Mouse (Mus musculus): ENCODE results near the gene Cpeb3. TPM values are rescaled to one million over a fixed set of nuclear protein-coding genes. Genes with fewer than 3 reads are reported as not detected.
A peak's percentile ranks its signal among the peaks of the same experiment; 100 is the strongest.

Cpeb3 gene
- polyA plus RNA-seq, 1 experiment from 2014 or later = 1.2 TPM

- peaks cover 3% of the 10 kb centered on the region for H3K4me1 ChIP-seq (replicated peaks; ENCODE audit: control insufficient read depth, insufficient read depth)
- no peaks in the 10 kb centered on the region for H3K9me3 ChIP-seq (ENCODE audit: control insufficient read depth, low read length)
- peak overlapping the region; percentile 19 for H3K4me3 ChIP-seq (ENCODE audit: low read depth, low read length)
- H3K36me3 ChIP-seq (ENCODE audit: control insufficient read depth, insufficient read depth, low read length) = no peaks in the 10 kb centered on the region
- TF ChIP-seq CTCF (IDR thresholded peaks at IDR 0.05; ENCODE audit: low read depth) (no peak), EP300 (optimal IDR thresholded peaks at IDR 0.05) (no peak)
- no peak overlapping the region for H3K27ac ChIP-seq (replicated peaks)
- no peak overlapping the region for H3K9ac ChIP-seq (ENCODE audit: low read length)
- 18% methylated on average over 17 of the region's 17 CpGs for WGBS
- H3K27me3 ChIP-seq (ENCODE audit: control insufficient read depth, insufficient read depth, low read length) = no peaks in the 10 kb centered on the region
- peak; percentile 53 for DNase-seq (ENCODE audit: low spot score)
- ATAC-seq (ENCODE audit: low FRiP score, low TSS enrichment) = peak; percentile 71; the same call in 1 of the 2 replicates
- peak overlapping the region; percentile 30 for H3K4me2 ChIP-seq (replicated peaks; ENCODE audit: low read depth)
Measured at GRCm38 (mm10) chr19:37177819-37178708, 30.3 kb downstream of the Cpeb3 start.

DNA sequence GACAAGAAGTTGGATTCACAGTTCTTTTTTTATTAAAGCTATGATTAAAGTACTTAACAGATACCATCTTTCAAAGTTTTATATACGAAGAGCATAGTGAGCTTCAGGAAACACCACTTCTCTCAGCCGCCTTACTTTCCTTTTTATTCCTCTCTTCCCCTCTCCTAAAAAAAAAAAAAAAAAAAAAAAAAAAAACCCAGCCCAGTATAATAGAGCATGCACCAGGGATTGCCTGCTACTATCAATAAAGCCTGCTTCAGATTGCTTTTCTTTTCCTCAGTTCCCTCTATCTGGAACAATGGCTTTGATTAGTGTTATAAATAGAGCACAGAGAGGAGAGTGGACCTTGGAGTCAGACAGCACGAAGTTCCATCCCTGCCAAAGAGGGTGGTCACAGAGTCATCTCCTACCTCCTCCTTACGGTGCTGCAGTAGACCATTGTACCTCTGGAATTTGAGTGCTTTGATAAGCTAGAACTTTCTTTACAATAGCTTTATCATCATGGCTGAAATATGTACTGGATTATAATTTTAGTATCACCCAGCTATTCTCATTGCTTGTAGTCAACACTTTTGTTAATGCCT is 31.4 kb downstream of the Cpeb3 start:
- H3K4me2 ChIP-seq (replicated peaks; ENCODE audit: low read depth) = no peak overlapping the region
- no peak for ATAC-seq (ENCODE audit: low FRiP score, low TSS enrichment)

DNA sequence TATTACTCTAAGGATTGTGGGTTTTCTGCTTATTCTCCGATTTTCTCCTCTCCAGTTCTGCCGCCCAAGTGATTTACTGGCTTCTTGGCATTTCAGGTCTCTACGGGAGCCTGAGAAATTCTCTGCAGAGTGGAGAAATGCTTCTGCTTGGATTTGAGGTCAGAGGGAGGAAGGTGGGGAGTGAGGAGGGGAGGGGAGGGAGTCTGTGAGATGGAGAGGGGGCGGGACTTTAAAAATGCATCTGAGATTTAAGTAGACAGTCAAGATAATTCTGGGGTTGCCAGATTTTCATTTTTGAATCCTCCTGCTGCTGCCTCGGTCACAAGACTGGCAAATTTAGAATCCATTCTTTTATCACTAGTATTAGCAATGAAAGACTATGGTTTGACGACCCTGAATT is 32.5 kb downstream of the Cpeb3 start:
- DNase-seq (ENCODE audit: low spot score) = peak; percentile 18
- ATAC-seq (ENCODE audit: low FRiP score, low TSS enrichment) = no peak
- Histone ChIP-seq H3K36me3 (ENCODE audit: control insufficient read depth, insufficient read depth, low read length) (no peaks in the 10 kb centered on the region), H3K9me3 (ENCODE audit: control insufficient read depth, low read length) (no peaks in the 10 kb centered on the region), H3K4me2 (replicated peaks; ENCODE audit: low read depth) (peak overlapping the region; percentile 99), H3K9ac (ENCODE audit: low read length) (no peak overlapping the region; the same call in 1 of the 2 replicates), H3K27me3 (ENCODE audit: control insufficient read depth, insufficient read depth, low read length) (no peaks in the 10 kb centered on the region), H3K4me1 (replicated peaks; ENCODE audit: control insufficient read depth, insufficient read depth) (peaks cover 3% of the 10 kb centered on the region), H3K4me3 (ENCODE audit: low read depth, low read length) (peak overlapping the region; percentile 69), H3K27ac (replicated peaks) (no peak overlapping the region; the same call in 1 of the 2 replicates)
- TF ChIP-seq CTCF (IDR thresholded peaks at IDR 0.05; ENCODE audit: low read depth) = no peak
- TF ChIP-seq EP300 (optimal IDR thresholded peaks at IDR 0.05) = no peak
- 15% methylated on average over 6 of the region's 6 CpGs for WGBS

More for the DNA sequence above, 31.4 kb downstream of the Cpeb3 start:
- TF ChIP-seq CTCF (IDR thresholded peaks at IDR 0.05; ENCODE audit: low read depth) = no peak
- no peak for TF ChIP-seq EP300 (optimal IDR thresholded peaks at IDR 0.05)
- no peak overlapping the region for H3K4me3 ChIP-seq (ENCODE audit: low read depth, low read length)
- no peaks in the 10 kb centered on the region for H3K36me3 ChIP-seq (ENCODE audit: control insufficient read depth, insufficient read depth, low read length)
- H3K27ac ChIP-seq (replicated peaks) = no peak overlapping the region
- WGBS = 58% methylated on average over 4 of the region's 4 CpGs
- H3K27me3 ChIP-seq (ENCODE audit: control insufficient read depth, insufficient read depth, low read length) = no peaks in the 10 kb centered on the region
- H3K9ac ChIP-seq (ENCODE audit: low read length) = no peak overlapping the region
- DNase-seq (ENCODE audit: low spot score) = no peak
- H3K9me3 ChIP-seq (ENCODE audit: control insufficient read depth, low read length) = no peaks in the 10 kb centered on the region
- peaks cover 3% of the 10 kb centered on the region for H3K4me1 ChIP-seq (replicated peaks; ENCODE audit: control insufficient read depth, insufficient read depth)

- TF ChIP-seq CTCF (IDR thresholded peaks at IDR 0.05; ENCODE audit: low read depth) = no peak
- TF ChIP-seq EP300 (optimal IDR thresholded peaks at IDR 0.05) = no peak
- no peaks in the 10 kb centered on the region for H3K27me3 ChIP-seq (ENCODE audit: control insufficient read depth, insufficient read depth, low read length)
- H3K4me2 ChIP-seq (replicated peaks; ENCODE audit: low read depth) = peak overlapping the region; percentile 99
- DNase-seq (ENCODE audit: low spot score) (no peak), ATAC-seq (ENCODE audit: low FRiP score, low TSS enrichment) (no peak)
- no peaks in the 10 kb centered on the region for H3K9me3 ChIP-seq (ENCODE audit: control insufficient read depth, low read length)
- 2% methylated on average over 12 of the region's 12 CpGs for WGBS
- peak overlapping the region; percentile 74 for H3K27ac ChIP-seq (replicated peaks)
- H3K4me3 ChIP-seq (ENCODE audit: low read depth, low read length) = peak overlapping the region; percentile 69
- peaks cover 3% of the 10 kb centered on the region for H3K4me1 ChIP-seq (replicated peaks; ENCODE audit: control insufficient read depth, insufficient read depth)
- H3K36me3 ChIP-seq (ENCODE audit: control insufficient read depth, insufficient read depth, low read length) = no peaks in the 10 kb centered on the region
- peak overlapping the region; percentile 69 for H3K9ac ChIP-seq (ENCODE audit: low read length)
Measured at GRCm38 (mm10) chr19:37175436-37175805, 33.0 kb downstream of the Cpeb3 start.

- WGBS = under 1% methylated on average over 32 of the region's 36 CpGs
- peak overlapping the region; percentile 74 for H3K27ac ChIP-seq (replicated peaks)
- no peaks in the 10 kb centered on the region for H3K9me3 ChIP-seq (ENCODE audit: control insufficient read depth, low read length)
- H3K4me1 ChIP-seq (replicated peaks; ENCODE audit: control insufficient read depth, insufficient read depth) = peaks cover 3% of the 10 kb centered on the region
- TF ChIP-seq EP300 (optimal IDR thresholded peaks at IDR 0.05) = no peak
- TF ChIP-seq CTCF (IDR thresholded peaks at IDR 0.05; ENCODE audit: low read depth) = no peak
- DNase-seq (ENCODE audit: low spot score) (peak; percentile 58), ATAC-seq (ENCODE audit: low FRiP score, low TSS enrichment) (peak; percentile 72)
- no peaks in the 10 kb centered on the region for H3K36me3 ChIP-seq (ENCODE audit: control insufficient read depth, insufficient read depth, low read length)
- H3K4me3 ChIP-seq (ENCODE audit: low read depth, low read length) = peak overlapping the region; percentile 69
- peak overlapping the region; percentile 69 for H3K9ac ChIP-seq (ENCODE audit: low read length)
- H3K4me2 ChIP-seq (replicated peaks; ENCODE audit: low read depth) = peak overlapping the region; percentile 99
- H3K27me3 ChIP-seq (ENCODE audit: control insufficient read depth, insufficient read depth, low read length) = no peaks in the 10 kb centered on the region
Measured at GRCm38 (mm10) chr19:37174716-37175435, 33.5 kb downstream of the Cpeb3 start.
